Mouse (Mus musculus): ENCODE measurements at regions not wholly inside any gene's neighbourhood (a gene's known extent, or its start where the extent isn't known, plus 50 kb on each side); places are given as distances from the start of the nearest gene placed in this dataset.

- no peak for DNase-seq (ENCODE audit: low read depth)
These were observed 269.8 kb upstream of the 2610301B20Rik start for GRCm38 (mm10) chr4:10604513-10604912.

GRCm38 (mm10) chr4:10607855-10608576, 266.3 kb upstream of the 2610301B20Rik start:
- no peak for DNase-seq (ENCODE audit: low read depth)

DNA sequence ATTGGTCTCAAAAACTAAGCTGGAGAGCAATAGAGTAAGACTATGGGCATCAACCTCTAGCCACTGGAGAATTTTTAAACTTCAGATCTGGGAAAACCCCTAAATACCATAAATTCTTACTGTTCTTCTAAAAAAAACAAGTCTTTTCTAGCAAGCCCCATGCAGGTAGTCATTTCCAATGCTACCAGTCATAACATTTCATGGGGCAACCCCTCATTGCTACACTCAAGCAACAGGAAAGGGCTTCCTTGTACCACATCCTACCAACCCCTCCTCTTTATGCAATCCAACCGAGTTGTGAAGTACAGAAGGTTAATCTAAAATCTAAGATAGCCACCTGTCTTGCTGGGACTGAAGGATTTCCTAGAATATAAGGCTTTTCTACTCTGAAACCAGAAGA, 263.5 kb upstream of the 2610301B20Rik start:
- no peak for DNase-seq (ENCODE audit: low read depth)

Data from c-Kit-positive CD71-positive TER-119-negative erythroid progenitor cells, embryonic 14.5 days (primary cell).